Mouse (Mus musculus): ENCODE results near the gene Gigyf1. TPM values are rescaled to one million over a fixed set of nuclear protein-coding genes. Genes with fewer than 3 reads are reported as not detected.

The Gigyf1 gene
- total RNA-seq (2012; rRNA removed) (4.9 and 5.9 TPM in 2 replicates), total RNA-seq (2014; rRNA removed) (0.98 and 1.3 TPM in 2 replicates), polyA plus RNA-seq (2012; ENCODE audit: insufficient read length, low read depth) (12.3 and 14.0 TPM in 2 replicates)

DNA sequence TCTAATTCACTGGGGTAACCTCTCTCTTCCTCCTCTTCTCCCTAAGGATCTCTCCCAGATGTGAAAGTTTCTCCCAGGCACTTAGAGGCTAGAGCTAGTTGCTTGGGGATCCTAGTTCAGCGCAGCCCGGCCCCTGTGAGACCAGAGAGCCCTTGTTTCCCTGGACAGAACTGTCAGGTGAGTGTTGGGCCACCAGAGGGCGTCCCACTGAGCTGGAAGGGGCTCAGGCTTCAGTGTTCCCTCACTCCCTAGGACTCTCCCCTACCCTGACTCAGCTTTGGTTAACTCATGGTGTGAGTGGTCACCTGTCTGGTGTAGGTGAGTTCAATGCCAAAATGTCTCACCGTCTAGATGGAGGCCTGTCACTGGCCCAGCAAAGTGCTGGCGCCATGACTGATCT, at the start of gene Gigyf1:
Gene Gigyf1, plus strand, starts transcription at position 113 of the 400 bp plus-strand sequence.
- H3K9me3 ChIP-seq (replicated peaks; ENCODE audit: low read length): no peaks in the 10 kb centered on the region
- in situ Hi-C loops (cut with MboI; ENCODE audit: low pct_ligation_motif_present, low pct_unique_long_range_greater_than_20kb, low sequenced_read_pairs) (loop anchor here (25.0 kb wide), 1 partner anchor 244 kb away; no protein-coding TSS in a partner anchor), dilution Hi-C loops (cut with MboI; ENCODE audit: extremely low pct_ligation_motif_present, extremely low pct_unique_long_range_greater_than_20kb, low sequenced_read_pairs) (no loop called here)
- H3K4me1 ChIP-seq (ENCODE audit: control insufficient read depth in 1 of 2, insufficient read depth in 2 of 2): peaks cover 0 to 11% of the 10 kb centered on the region in 2 experiments; a peak in 2 of 4 replicates
- peak; percentile 29 for DNase-seq (ENCODE audit: extremely low read depth)
- no peak within 1 kb of the TSS for H3K9ac ChIP-seq (ENCODE audit: insufficient read depth, low read depth)
- no peak within 1 kb of the TSS for H3K4me3 ChIP-seq (replicated peaks in 1 of 3; ENCODE audit: low read depth in 2 of 3, low read length in 2 of 3, poor library complexity in 1 of 3)
- TF ChIP-seq CTCF (conservative IDR thresholded peaks at IDR 0.05 in 1 of 2, IDR thresholded peaks at IDR 0.05 in 1 of 2; ENCODE audit: low read depth in 2 of 2, low read length in 2 of 2): peak; percentile 18 to 58; a peak in 2 of 4 replicates
- no peak for TF ChIP-seq TCF12 (IDR thresholded peaks at IDR 0.05; ENCODE audit: low read depth, low read length)
- TF ChIP-seq SMC3 (IDR thresholded peaks at IDR 0.05; ENCODE audit: low read depth, low read length): peak; percentile 56
- TF ChIP-seq MAFK (IDR thresholded peaks at IDR 0.05; ENCODE audit: insufficient replicate concordance, low read length): no peak
- TF ChIP-seq RAD21 (IDR thresholded peaks at IDR 0.05; ENCODE audit: low read depth, low read length): peak; percentile 19
- no peak within 1 kb of the TSS for H3K27ac ChIP-seq (ENCODE audit: insufficient read depth, low read depth)
- H3K4me2 ChIP-seq (ENCODE audit: insufficient read depth, low read depth, poor library complexity, severe bottlenecking): no peak within 1 kb of the TSS
- H3K27me3 ChIP-seq (replicated peaks): no peaks in the 10 kb centered on the region
- H3K36me3 ChIP-seq (replicated peaks in 1 of 2; ENCODE audit: control insufficient read depth in 1 of 2, insufficient read depth in 1 of 2, low read length in 1 of 2): peaks cover 54 to 86% of the 10 kb centered on the region in 2 experiments
- peaks cover 9% of the 10 kb centered on the region for H3K79me2 ChIP-seq (replicated peaks; ENCODE audit: control insufficient read depth, extremely low read depth, insufficient read depth, poor library complexity, severe bottlenecking)

DNA sequence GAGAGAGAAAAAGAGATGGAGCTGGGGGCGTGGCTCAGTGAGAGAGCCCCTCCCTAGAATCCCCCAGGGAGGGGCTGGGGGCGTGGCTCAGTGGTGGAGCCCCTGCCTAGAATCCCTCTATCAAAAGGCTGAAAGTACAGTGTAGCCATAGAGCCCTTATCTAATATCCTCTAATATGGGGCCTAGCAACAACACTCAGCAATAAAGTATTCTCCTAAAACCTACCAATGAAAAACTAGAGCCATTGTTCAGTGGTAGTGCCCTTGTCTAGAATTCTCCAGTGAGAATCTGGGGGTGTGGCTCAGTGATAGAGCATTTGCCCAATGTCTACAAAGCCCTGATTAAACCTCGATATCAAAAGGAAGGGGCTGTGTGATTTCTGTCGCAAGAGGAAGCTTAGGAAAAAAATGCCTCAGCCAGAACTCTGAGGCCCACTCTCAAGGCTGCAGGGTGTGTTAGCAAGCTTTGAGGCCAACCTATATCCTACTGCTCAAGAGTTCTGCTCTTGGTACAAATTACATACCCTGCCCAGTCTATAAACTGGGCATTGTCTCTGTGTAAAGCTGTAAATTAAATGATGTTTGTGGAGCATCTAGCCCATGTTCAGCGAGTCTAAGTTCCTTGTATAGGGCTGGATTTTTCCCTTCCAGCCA, 46.0 kb upstream of the Gigyf1 start:
- Histone ChIP-seq H3K4me1 (ENCODE audit: control insufficient read depth in 1 of 2, insufficient read depth in 2 of 2) (peaks cover 0 to 4% of the 10 kb centered on the region in 2 experiments; a peak in 1 of 4 replicates), H3K9ac (ENCODE audit: insufficient read depth, low read depth) (no peak overlapping the region), H3K27me3 (replicated peaks) (peaks cover 90% of the 10 kb centered on the region), H3K36me3 (replicated peaks in 1 of 2; ENCODE audit: control insufficient read depth in 1 of 2, insufficient read depth in 1 of 2, low read length in 1 of 2) (no peaks in the 10 kb centered on the region), H3K9me3 (replicated peaks; ENCODE audit: low read length) (no peaks in the 10 kb centered on the region), H3K27ac (ENCODE audit: insufficient read depth, low read depth) (no peak overlapping the region), H3K79me2 (replicated peaks; ENCODE audit: control insufficient read depth, extremely low read depth, insufficient read depth, poor library complexity, severe bottlenecking) (no peaks in the 10 kb centered on the region), H3K4me2 (ENCODE audit: insufficient read depth, low read depth, poor library complexity, severe bottlenecking) (no peak overlapping the region), H3K4me3 (replicated peaks in 1 of 3; ENCODE audit: low read depth in 2 of 3, low read length in 2 of 3, poor library complexity in 1 of 3) (no peak overlapping the region)
- no peak for DNase-seq (ENCODE audit: extremely low read depth)
- in situ Hi-C loops (cut with MboI; ENCODE audit: low pct_ligation_motif_present, low pct_unique_long_range_greater_than_20kb, low sequenced_read_pairs): no loop called here
- dilution Hi-C loops (cut with MboI; ENCODE audit: extremely low pct_ligation_motif_present, extremely low pct_unique_long_range_greater_than_20kb, low sequenced_read_pairs): no loop called here
- TF ChIP-seq MYC (IDR thresholded peaks at IDR 0.05; ENCODE audit: low read depth, low read length) (no peak), NRF1 (IDR thresholded peaks at IDR 0.05; ENCODE audit: low read depth, low read length) (no peak), USF2 (conservative IDR thresholded peaks at IDR 0.05; ENCODE audit: low read depth, low read length) (no peak)

DNA sequence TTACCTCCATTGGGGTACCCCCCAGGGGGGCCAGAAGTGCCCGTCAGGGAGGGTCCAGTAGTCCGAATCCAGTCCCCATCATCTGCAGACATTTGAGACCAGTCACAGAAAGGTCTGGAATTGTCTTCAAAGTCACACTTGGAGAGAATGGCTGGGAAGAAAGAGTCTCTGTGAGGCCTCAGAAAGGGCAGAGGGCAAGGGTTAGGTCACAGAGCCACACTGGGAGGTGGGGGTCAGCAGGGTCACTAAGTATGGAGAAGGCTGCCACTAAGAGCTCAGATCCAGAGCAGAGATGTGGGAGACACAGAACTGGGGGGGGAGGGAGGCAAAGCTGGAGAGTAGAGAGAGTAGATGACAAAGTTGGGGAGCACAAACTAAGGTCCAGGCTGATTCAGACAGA, 44.0 kb upstream of the Gigyf1 start:
- Histone ChIP-seq H3K4me3 (replicated peaks in 1 of 3; ENCODE audit: low read depth in 2 of 3, low read length in 2 of 3, poor library complexity in 1 of 3) (no peak overlapping the region), H3K9me3 (replicated peaks; ENCODE audit: low read length) (no peaks in the 10 kb centered on the region), H3K27me3 (replicated peaks) (peaks cover 87% of the 10 kb centered on the region), H3K36me3 (replicated peaks in 1 of 2; ENCODE audit: control insufficient read depth in 1 of 2, insufficient read depth in 1 of 2, low read length in 1 of 2) (no peaks in the 10 kb centered on the region), H3K79me2 (replicated peaks; ENCODE audit: control insufficient read depth, extremely low read depth, insufficient read depth, poor library complexity, severe bottlenecking) (no peaks in the 10 kb centered on the region), H3K27ac (ENCODE audit: insufficient read depth, low read depth) (no peak overlapping the region), H3K4me1 (ENCODE audit: control insufficient read depth in 1 of 2, insufficient read depth in 2 of 2) (no peaks in the 10 kb centered on the region), H3K9ac (ENCODE audit: insufficient read depth, low read depth) (no peak overlapping the region), H3K4me2 (ENCODE audit: insufficient read depth, low read depth, poor library complexity, severe bottlenecking) (no peak overlapping the region)
- DNase-seq (ENCODE audit: extremely low read depth): no peak
- in situ Hi-C loops (cut with MboI; ENCODE audit: low pct_ligation_motif_present, low pct_unique_long_range_greater_than_20kb, low sequenced_read_pairs) (no loop called here), dilution Hi-C loops (cut with MboI; ENCODE audit: extremely low pct_ligation_motif_present, extremely low pct_unique_long_range_greater_than_20kb, low sequenced_read_pairs) (no loop called here)
- TF ChIP-seq RAD21 (IDR thresholded peaks at IDR 0.05; ENCODE audit: low read depth, low read length) (no peak), E2F4 (IDR thresholded peaks at IDR 0.05; ENCODE audit: insufficient replicate concordance, low read depth, low read length) (no peak), CTCF (conservative IDR thresholded peaks at IDR 0.05 in 1 of 2, IDR thresholded peaks at IDR 0.05 in 1 of 2; ENCODE audit: low read depth in 2 of 2, low read length in 2 of 2) (no peak), NRF1 (IDR thresholded peaks at IDR 0.05; ENCODE audit: low read depth, low read length) (no peak), RCOR1 (conservative IDR thresholded peaks at IDR 0.05; ENCODE audit: low read depth, low read length) (no peak), USF1 (IDR thresholded peaks at IDR 0.05; ENCODE audit: low read depth, low read length) (no peak), KAT2A (IDR thresholded peaks at IDR 0.05; ENCODE audit: insufficient replicate concordance, low read length) (no peak), POLR2AphosphoS2 (IDR thresholded peaks at IDR 0.05; ENCODE audit: low read depth, low read length) (no peak), MEF2A (IDR thresholded peaks at IDR 0.05; ENCODE audit: borderline replicate concordance, low read depth, low read length) (no peak), POLR2A (IDR thresholded peaks at IDR 0.05; ENCODE audit: low read depth, low read length) (no peak)
